Mouse (Mus musculus): ENCODE measurements at regions not wholly inside any gene's neighbourhood (a gene's known extent, or its start where the extent isn't known, plus 50 kb on each side); places are given as distances from the start of the nearest gene placed in this dataset.
A peak's percentile ranks its signal among the peaks of the same experiment; 100 is the strongest.

DNA sequence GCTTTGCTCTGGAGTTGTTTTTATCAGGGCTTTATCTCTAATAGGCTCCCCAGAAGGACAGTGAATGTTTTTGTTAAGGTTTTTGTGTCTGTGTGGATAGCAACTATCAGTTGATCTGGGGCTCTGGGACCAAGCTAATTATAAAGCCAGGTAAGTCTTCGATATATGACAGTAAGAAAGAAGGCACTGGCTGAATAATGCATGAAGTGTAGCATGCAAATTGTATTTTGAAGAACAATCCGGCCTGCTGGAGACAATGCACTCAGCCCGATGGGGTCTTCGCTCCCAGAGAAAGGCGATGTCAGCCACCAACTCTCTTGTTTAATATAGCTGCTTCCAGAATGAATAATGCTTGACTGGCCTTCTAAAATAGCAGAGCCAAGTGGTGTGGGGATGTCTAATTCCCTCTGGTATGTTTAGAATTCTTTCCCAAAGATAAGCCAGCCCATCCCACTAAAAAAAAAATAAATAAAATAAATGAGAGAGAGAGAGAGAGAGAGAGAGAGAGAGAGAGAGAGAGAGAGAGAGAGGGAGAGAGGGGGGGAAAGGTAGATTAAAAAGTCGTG is 68.6 kb downstream of the Dad1 start:
- no peaks in the 10 kb centered on the region for H3K36me3 ChIP-seq (ENCODE audit: insufficient read depth, low read length)
- no peak overlapping the region for H3K27ac ChIP-seq
- H3K4me2 ChIP-seq (ENCODE audit: low read length) = no peak overlapping the region
- H3K4me1 ChIP-seq (replicated peaks; ENCODE audit: insufficient read depth, low read length) = no peaks in the 10 kb centered on the region
- no peaks in the 10 kb centered on the region for H3K9me3 ChIP-seq (replicated peaks; ENCODE audit: low read length)
- no peak overlapping the region for H3K4me3 ChIP-seq (replicated peaks; ENCODE audit: low read depth, low read length)
- no peak for TF ChIP-seq CTCF (IDR thresholded peaks at IDR 0.05; ENCODE audit: low read depth)
- no peak for DNase-seq (ENCODE audit: low spot score)
- H3K9ac ChIP-seq (ENCODE audit: low read depth, low read length) = no peak overlapping the region
- ATAC-seq (replicated peaks; ENCODE audit: low FRiP score, low read depth) = no peak
- 69% methylated on average over 6 of the region's 6 CpGs for WGBS
- H3K27me3 ChIP-seq (ENCODE audit: insufficient read depth, low read length) = no peaks in the 10 kb centered on the region

DNA sequence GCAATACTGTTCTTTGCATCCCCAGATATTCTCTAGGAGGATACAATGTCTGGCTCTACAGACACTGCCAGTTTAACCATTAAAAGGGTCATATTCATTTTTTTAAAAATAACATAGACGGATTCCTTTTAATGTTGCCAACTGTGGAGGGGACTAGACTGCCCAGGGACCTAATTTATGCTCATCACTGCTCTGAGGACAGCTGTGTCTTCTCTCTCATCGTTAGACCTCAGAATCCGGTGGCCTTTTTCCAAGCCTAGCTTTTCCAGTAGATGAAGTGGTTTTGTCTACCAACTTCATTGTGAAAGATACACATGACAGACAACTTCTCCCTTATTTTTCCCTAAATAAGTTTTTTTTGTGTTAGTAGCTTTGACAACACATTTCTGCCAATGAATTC is 70.0 kb downstream of the Dad1 start:
- Histone ChIP-seq H3K27ac (no peak overlapping the region), H3K36me3 (ENCODE audit: insufficient read depth, low read length) (no peaks in the 10 kb centered on the region), H3K4me2 (ENCODE audit: low read length) (no peak overlapping the region), H3K4me3 (replicated peaks; ENCODE audit: low read depth, low read length) (no peak overlapping the region), H3K9ac (ENCODE audit: low read depth, low read length) (no peak overlapping the region), H3K27me3 (ENCODE audit: insufficient read depth, low read length) (no peaks in the 10 kb centered on the region), H3K9me3 (replicated peaks; ENCODE audit: low read length) (no peaks in the 10 kb centered on the region), H3K4me1 (replicated peaks; ENCODE audit: insufficient read depth, low read length) (no peaks in the 10 kb centered on the region)
- DNase-seq (ENCODE audit: low spot score) (no peak), ATAC-seq (replicated peaks; ENCODE audit: low FRiP score, low read depth) (no peak)
- WGBS = 83% methylated on average over 3 of the region's 3 CpGs
- TF ChIP-seq CTCF (IDR thresholded peaks at IDR 0.05; ENCODE audit: low read depth) = no peak

DNA sequence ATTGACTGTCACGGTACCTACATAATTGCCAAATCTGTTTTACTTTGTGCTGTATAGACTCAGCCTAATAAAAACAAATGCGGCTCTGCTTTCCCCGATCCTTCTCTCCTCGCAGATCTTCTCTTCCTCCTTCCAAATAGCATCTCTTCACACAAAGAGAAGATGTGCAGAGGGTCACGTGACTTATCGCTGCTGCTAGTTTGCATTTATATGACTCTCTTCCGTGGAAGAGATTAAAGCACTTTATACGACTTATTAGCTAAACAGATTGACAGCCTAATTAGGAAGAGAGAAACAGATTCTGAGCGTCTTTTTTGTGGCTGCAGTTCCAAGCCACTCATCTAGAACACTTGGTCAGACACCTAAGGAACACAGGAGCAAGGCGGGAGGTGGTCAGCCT is 71.1 kb downstream of the Dad1 start:
- Histone ChIP-seq H3K4me1 (replicated peaks; ENCODE audit: insufficient read depth, low read length) (no peaks in the 10 kb centered on the region), H3K4me2 (ENCODE audit: low read length) (no peak overlapping the region), H3K27me3 (ENCODE audit: insufficient read depth, low read length) (no peaks in the 10 kb centered on the region), H3K36me3 (ENCODE audit: insufficient read depth, low read length) (no peaks in the 10 kb centered on the region), H3K27ac (no peak overlapping the region), H3K9ac (ENCODE audit: low read depth, low read length) (no peak overlapping the region), H3K9me3 (replicated peaks; ENCODE audit: low read length) (no peaks in the 10 kb centered on the region), H3K4me3 (replicated peaks; ENCODE audit: low read depth, low read length) (no peak overlapping the region)
- TF ChIP-seq CTCF (IDR thresholded peaks at IDR 0.05; ENCODE audit: low read depth) = no peak
- DNase-seq (ENCODE audit: low spot score) = no peak
- 66% methylated on average over 10 of the region's 10 CpGs for WGBS
- ATAC-seq (replicated peaks; ENCODE audit: low FRiP score, low read depth) = no peak

DNA sequence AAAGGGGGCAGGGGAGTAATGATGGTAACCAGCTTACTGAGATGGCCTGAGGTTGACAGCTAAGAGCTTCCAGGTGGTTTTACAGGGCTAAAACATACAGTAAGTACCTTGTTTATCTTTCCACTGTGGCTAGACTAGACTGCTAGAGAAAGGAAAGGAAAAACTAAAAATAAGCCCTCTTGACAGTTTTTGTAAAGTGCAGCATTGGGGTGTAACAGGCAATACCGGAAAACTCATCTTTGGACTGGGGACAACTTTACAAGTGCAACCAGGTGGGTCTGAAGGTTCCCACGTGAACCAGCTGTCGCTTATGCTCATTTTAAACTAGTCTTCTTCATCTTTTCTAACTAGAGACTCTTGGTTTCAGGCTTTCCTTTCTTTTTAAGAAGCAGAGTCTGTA is 72.6 kb downstream of the Dad1 start:
- DNase-seq (ENCODE audit: low spot score) (no peak), ATAC-seq (replicated peaks; ENCODE audit: low FRiP score, low read depth) (no peak)
- Histone ChIP-seq H3K9me3 (replicated peaks; ENCODE audit: low read length) (no peaks in the 10 kb centered on the region), H3K4me3 (replicated peaks; ENCODE audit: low read depth, low read length) (no peak overlapping the region), H3K4me1 (replicated peaks; ENCODE audit: insufficient read depth, low read length) (no peaks in the 10 kb centered on the region), H3K9ac (ENCODE audit: low read depth, low read length) (no peak overlapping the region), H3K36me3 (ENCODE audit: insufficient read depth, low read length) (no peaks in the 10 kb centered on the region), H3K4me2 (ENCODE audit: low read length) (no peak overlapping the region), H3K27ac (no peak overlapping the region), H3K27me3 (ENCODE audit: insufficient read depth, low read length) (no peaks in the 10 kb centered on the region)
- 74% methylated on average over 3 of the region's 3 CpGs for WGBS
- TF ChIP-seq CTCF (IDR thresholded peaks at IDR 0.05; ENCODE audit: low read depth) = no peak

DNA sequence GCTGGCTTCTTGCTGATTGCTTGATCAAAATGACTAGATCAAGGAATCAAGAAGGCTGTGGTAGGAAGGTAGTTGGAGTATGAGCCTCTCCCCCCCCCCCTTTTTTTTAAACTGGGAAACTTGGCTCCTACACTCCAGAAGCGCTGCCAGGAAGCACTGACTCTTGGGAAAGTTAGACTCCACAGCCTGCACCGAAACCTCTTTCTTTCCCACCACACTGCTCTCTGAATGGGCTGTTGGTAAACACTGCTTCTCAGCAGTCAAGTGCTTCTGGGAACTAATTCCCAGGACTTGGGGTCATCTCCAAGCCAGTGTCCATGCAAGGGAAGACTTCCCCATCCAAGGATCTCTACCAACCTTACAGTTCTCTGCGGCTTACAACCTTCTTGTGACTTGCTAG is 73.2 kb downstream of the Dad1 start:
- Histone ChIP-seq H3K9ac (ENCODE audit: low read depth, low read length) (no peak overlapping the region), H3K36me3 (ENCODE audit: insufficient read depth, low read length) (no peaks in the 10 kb centered on the region), H3K27me3 (ENCODE audit: insufficient read depth, low read length) (no peaks in the 10 kb centered on the region), H3K27ac (no peak overlapping the region), H3K4me2 (ENCODE audit: low read length) (no peak overlapping the region), H3K4me3 (replicated peaks; ENCODE audit: low read depth, low read length) (no peak overlapping the region), H3K9me3 (replicated peaks; ENCODE audit: low read length) (no peaks in the 10 kb centered on the region), H3K4me1 (replicated peaks; ENCODE audit: insufficient read depth, low read length) (no peaks in the 10 kb centered on the region)
- WGBS = 80% methylated on average over 3 of the region's 3 CpGs
- DNase-seq (ENCODE audit: low spot score) (peak; percentile 32), ATAC-seq (replicated peaks; ENCODE audit: low FRiP score, low read depth) (no peak)
- no peak for TF ChIP-seq CTCF (IDR thresholded peaks at IDR 0.05; ENCODE audit: low read depth)

DNA sequence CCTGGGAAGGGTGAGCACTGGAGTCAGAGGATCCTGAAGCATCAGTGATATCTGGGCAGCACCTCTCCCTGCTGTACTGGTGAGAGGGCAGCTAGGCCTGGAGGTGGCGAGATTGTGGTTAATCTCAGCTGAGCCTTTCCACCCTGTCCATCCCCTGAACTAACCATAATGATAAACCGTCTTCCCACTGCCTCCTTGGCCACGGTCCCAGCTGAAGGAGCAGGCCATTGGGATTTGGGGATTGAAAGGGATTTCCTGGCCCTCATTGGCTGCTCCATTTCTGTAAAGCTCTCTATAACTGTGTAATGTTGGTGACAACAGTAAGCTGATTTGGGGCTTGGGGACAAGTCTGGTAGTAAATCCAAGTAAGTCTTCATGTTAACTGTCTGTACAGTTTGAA is 73.6 kb downstream of the Dad1 start:
- ATAC-seq (replicated peaks; ENCODE audit: low FRiP score, low read depth) = no peak
- no peak overlapping the region for H3K27ac ChIP-seq

DNA sequence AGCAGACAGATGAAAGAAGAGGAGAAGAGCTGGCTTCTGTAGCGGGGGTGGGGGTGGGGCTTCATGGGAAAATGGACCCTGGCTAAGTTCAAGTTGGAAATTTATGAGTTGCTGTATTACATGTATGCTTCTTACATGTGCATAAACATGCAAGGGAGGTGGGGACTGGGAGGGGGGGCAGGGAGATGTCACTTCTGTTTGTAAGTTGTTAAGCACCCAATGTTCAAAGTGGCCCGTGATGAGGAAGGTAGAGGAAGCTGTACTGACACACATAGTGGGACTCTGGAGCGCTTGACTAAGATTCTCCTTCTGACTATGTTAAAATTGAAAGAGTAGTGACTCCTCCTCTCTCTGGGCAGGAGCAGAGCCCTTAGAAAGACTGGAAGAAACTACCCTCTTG is 75.0 kb downstream of the Dad1 start:
- no peak for TF ChIP-seq CTCF (IDR thresholded peaks at IDR 0.05; ENCODE audit: low read depth)
- no peaks in the 10 kb centered on the region for H3K4me1 ChIP-seq (replicated peaks; ENCODE audit: insufficient read depth, low read length)
- 95% methylated on average over 3 of the region's 3 CpGs for WGBS

More for the DNA sequence above, 73.6 kb downstream of the Dad1 start:
- H3K36me3 ChIP-seq (ENCODE audit: insufficient read depth, low read length) = no peaks in the 10 kb centered on the region
- H3K27me3 ChIP-seq (ENCODE audit: insufficient read depth, low read length) = no peaks in the 10 kb centered on the region
- no peak overlapping the region for H3K4me3 ChIP-seq (replicated peaks; ENCODE audit: low read depth, low read length)
- WGBS = 60% methylated on average over 3 of the region's 3 CpGs
- no peaks in the 10 kb centered on the region for H3K4me1 ChIP-seq (replicated peaks; ENCODE audit: insufficient read depth, low read length)
- no peak for DNase-seq (ENCODE audit: low spot score)
- H3K9ac ChIP-seq (ENCODE audit: low read depth, low read length) = no peak overlapping the region
- no peak for TF ChIP-seq CTCF (IDR thresholded peaks at IDR 0.05; ENCODE audit: low read depth)
- H3K4me2 ChIP-seq (ENCODE audit: low read length) = no peak overlapping the region
- H3K9me3 ChIP-seq (replicated peaks; ENCODE audit: low read length) = no peaks in the 10 kb centered on the region

More for the DNA sequence above, 75.0 kb downstream of the Dad1 start:
- no peak overlapping the region for H3K9ac ChIP-seq (ENCODE audit: low read depth, low read length)
- no peak for ATAC-seq (replicated peaks; ENCODE audit: low FRiP score, low read depth)
- no peaks in the 10 kb centered on the region for H3K36me3 ChIP-seq (ENCODE audit: insufficient read depth, low read length)
- no peaks in the 10 kb centered on the region for H3K9me3 ChIP-seq (replicated peaks; ENCODE audit: low read length)
- DNase-seq (ENCODE audit: low spot score) = no peak
- no peak overlapping the region for H3K4me3 ChIP-seq (replicated peaks; ENCODE audit: low read depth, low read length)
- H3K4me2 ChIP-seq (ENCODE audit: low read length) = no peak overlapping the region
- H3K27me3 ChIP-seq (ENCODE audit: insufficient read depth, low read length) = no peaks in the 10 kb centered on the region
- H3K27ac ChIP-seq = no peak overlapping the region

Measured in kidney, postnatal 0 days (tissue).